Mouse (Mus musculus) gastrocnemius, postnatal 4 days (tissue): ENCODE measurements around the gene 2310034G01Rik. TPM values are rescaled to one million over a fixed set of nuclear protein-coding genes. Genes with fewer than 3 reads are reported as not detected.

ENCODE experiments used
- DNase-seq, 2 experiments: peaks; one replicate each; pipeline ENCODE4 v3.0.0; 2021 to 2022; ENCODE audit warnings: low spot score in 2 of 2, mixed read lengths in 2 of 2
- total RNA-seq, 2 experiments: library from RNA; stranded (reverse); gene quantifications; 2 replicates each; pipeline ENCODE4 v1.2.3; 2021

The 2310034G01Rik gene
- total RNA-seq, 2 experiments from 2014 or later, result 0.59 to 0.70 TPM

DNA sequence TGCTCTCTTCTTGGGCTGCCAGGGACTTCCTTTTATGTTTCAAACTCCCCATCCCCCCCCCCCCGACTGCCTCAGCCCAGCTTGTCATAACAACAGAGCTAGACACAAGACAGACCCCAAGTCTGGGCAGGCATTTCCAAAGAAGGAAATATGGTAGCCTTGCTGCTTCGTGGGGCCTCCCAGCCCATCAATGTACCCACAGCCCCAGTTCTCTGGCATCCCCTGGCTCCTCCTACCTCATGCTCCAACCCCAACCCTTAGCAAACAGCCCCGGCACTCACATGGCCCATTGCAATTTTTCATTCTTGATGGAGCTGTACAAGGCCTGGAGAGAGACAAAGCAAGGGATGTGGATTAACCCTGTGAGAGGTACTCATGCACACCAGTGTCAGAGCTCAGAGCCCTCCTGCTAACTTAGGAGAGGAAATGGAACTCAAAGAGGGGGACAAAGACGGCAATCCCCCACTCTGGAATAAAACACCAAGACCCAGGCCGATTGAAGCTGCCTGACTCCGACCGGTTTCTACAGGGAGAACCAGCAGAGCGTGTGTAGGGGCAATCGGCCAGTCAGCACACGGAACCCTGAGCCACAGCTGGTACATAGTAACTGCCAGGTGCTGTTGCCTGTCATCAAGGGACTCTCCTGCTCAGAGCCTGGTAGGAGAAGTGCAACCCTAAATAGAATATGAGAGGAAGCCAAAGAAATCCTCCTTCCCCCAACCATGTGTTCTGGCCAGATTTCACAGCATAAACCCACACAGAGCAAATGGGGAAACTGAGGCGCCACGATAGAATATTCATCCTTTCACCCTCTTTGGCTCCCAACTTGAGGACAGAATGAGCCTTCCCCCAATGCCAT lies 34.1 kb downstream of the 2310034G01Rik start:
- DNase-seq, result no peak

DNA sequence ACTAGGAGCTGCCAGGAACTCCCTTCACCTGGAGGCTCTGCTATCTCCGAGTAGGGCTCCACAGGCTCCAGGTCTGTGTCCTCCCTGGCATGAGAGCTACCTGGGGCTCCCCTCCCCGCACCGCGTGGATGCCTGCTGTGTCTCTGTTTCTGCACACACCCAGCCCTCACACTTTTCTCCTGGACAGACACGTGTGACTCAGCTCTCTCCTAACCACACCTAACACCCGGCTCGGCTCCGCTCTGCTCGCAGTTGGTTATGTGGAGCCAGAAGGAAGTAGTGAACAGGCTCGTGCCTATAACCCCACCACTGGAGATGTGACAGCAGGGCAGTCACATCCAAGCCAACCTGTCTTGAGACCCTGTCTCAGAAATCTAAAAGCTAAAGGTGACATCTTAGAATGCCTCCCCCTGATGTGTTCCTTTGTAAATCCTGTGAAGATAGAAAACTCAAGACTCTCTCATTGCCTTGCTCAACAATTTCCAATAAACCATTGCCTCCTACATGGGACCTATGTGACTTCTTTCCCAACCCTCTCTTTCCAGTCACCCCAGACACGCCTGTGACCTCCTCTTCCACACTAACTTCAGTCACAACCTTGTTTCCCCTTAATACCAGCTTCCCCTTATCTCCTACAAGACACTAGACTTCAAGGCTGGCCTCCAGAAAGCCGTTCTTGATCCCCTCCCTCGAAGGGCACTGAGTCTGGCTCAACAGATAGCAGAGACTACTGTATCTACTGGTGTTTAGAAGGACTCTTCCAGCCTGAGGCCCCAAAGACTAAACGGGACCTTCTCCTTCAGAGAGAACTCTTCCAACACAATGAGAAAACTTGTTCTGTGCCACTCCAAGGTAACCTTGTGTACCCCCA lies 35.0 kb downstream of the 2310034G01Rik start:
- peak; percentile 6 to 14 for DNase-seq

- peak; percentile 15 to 31 for DNase-seq
Measured at GRCm38 (mm10) chr19:46314151-46314601, 35.9 kb downstream of the 2310034G01Rik start.

- DNase-seq, result peak in 1 of 2 experiments; percentile 8
Measured at GRCm38 (mm10) chr19:46313591-46313990, 36.5 kb downstream of the 2310034G01Rik start.

DNA sequence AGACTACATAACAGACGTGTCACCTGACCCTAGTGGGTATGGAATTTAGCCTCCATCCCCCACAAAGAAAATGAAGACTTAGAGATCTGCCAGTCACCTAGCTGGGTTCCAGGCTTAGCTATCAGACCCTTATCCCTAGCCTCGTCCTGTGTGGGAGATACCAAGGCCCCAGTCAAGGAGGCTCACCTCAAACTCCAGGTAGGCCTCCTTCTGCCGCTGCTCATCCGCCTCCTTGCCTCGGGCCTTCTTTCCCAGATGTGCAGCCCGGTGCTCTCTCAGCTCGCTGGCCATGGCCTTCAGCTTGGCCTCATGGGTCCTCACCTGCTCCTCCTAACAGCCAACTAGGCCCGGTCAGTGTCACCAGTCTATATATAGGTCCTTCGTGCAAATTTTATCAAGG lies 37.0 kb downstream of the 2310034G01Rik start:
- DNase-seq, result peak in 1 of 2 experiments; percentile 6

- DNase-seq, result peak in 1 of 2 experiments; percentile 8
Measured at GRCm38 (mm10) chr19:46312566-46312965, 37.5 kb downstream of the 2310034G01Rik start.

DNA sequence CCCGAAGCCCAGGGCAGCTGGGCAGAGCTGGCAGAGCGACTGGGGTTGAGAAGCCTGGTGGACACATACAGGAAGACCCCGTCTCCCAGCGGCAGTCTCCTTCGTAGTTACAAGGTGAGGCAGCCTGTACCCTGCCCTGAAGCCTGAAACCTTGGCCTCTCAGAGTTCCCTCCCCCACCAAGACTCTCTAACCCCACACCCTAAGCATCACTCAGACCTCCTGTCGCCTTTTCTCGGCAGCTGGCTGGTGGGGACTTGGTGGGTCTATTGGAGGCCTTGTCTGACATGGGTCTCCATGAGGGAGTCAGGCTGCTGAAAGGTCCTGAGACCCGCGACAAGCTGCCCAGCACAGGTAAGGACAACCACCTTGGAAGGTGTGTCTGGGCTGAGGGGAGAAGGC lies 38.8 kb downstream of the 2310034G01Rik start:
- no peak for DNase-seq

- DNase-seq, result peak in 1 of 2 experiments; percentile 14
Measured at GRCm38 (mm10) chr19:46310312-46310865, 39.7 kb downstream of the 2310034G01Rik start.

GRCm38 (mm10) chr19:46309651-46310305 lies 40.3 kb downstream of the 2310034G01Rik start:
- DNase-seq, result peak in 1 of 2 experiments; percentile 8

DNA sequence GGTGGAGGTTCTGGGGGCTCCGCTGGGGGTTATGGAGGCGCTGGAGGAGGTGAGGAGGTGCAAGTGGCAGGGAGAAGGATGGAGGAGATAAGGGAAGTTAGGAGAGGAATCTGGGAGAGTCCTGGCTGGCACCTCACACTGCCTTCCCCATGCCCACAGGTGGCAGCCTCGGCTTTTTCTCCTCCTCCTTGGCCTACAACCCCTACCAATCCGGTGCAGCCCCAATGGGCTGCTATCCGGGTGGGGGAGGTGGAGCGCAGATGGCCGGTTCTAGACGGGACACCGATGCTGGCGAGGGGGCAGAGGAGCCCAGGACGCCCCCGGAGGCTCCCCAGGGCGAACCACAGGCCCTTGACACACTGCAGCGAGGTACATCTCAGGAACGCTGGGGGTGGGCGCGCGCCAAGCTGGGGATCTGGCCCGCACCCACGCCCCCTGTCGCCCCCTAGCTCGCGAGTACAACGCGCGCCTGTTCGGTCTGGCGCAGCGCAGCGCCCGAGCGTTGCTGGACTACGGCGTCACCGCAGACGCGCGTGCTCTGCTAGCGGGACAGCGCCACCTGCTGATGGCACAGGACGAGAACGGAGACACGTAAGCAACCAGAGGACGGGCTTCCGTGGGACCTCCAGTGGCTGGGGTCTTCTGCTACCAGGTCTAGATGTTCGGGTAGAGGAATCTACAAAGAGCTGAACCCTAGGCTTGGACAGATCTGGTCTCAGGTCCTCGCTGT lies 41.2 kb downstream of the 2310034G01Rik start:
- DNase-seq, result peak; percentile 75 to 90

GRCm38 (mm10) chr19:46308303-46308702 lies 41.8 kb downstream of the 2310034G01Rik start:
- DNase-seq, result peak in 1 of 2 experiments; percentile 17

DNA sequence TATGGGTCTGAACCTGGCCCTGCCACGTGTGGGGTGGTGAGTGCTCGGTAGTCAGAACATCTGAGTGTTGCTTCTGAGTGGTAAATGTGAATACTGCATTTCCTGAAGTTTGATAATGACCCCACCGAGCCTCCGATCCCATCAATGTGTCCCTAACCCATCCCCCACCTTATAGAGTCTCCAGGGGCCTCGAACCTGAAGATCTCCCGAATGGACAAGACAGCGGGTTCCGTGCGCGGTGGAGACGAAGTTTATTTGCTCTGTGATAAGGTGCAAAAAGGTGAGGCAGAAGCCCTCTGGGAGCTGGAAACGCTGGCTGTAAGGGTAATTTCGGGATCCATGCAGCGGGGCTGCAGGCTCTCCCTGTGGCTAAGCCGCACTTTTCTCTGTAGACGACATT lies 42.3 kb downstream of the 2310034G01Rik start:
- DNase-seq, result peak in 1 of 2 experiments; percentile 15

DNA sequence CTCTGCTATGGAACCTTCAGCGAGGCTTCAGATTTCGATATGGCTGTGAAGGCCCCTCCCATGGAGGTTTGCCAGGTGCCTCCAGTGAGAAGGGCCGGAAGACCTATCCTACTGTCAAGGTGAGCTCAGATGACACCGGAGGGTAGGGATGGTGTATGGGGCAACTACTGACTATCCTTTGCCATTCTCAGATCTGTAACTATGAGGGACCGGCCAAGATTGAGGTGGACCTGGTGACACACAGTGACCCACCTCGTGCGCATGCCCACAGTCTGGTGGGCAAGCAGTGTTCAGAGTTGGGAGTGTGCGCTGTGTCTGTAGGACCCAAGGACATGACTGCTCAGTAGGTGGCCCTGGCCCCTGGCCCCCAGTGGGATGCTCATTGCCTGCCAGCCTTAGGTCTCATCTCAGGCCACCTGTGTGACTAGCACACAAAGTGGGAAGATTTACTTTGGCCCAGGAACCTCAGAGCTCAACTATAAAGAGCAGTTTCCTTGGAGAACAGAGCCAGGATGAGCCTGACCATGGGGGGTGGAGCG lies 43.3 kb downstream of the 2310034G01Rik start:
- DNase-seq, result peak in 1 of 2 experiments; percentile 14

GRCm38 (mm10) chr19:46306268-46306610 lies 43.9 kb downstream of the 2310034G01Rik start:
- peak in 1 of 2 experiments; percentile 8 for DNase-seq

GRCm38 (mm10) chr19:46305432-46306267 lies 44.5 kb downstream of the 2310034G01Rik start:
- DNase-seq, result peak; percentile 83 to 87

GRCm38 (mm10) chr19:46304908-46305333 lies 45.2 kb downstream of the 2310034G01Rik start:
- DNase-seq, result peak in 1 of 2 experiments; percentile 45

DNA sequence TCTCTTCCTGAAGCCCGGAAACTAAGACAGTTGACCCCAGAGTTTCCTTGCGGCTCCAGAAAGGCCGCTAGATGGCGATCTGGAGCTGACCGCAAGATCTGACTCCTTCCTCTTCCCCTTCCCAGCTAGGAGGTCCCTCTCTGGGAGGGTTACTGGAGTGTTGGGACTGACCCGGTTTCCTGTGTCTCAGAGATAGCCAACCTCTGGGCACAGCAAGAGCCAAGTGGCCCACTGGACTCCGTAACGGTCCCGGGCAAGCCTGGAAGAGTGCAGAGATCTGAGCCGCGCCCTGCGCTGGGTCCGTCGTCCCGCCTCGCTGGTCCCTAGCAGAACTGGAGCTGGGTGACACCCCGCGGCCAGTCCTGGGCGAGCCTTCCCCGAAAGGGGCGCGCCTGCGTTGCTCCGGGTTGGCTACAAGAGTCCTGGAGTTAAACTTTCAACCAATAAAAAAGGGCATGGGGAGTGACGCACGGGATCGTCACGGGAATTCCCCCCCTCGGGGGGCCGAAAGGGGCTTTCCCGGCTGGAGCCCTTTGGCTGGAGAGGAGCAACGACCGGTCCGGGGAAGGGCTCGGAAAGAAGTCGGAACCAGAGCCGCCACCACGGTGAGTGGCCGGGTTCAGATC lies 45.8 kb downstream of the 2310034G01Rik start, which contains the start of gene Nfkb2:
Gene Nfkb2, plus strand, starts transcription at position 105 of the 626 bp plus-strand sequence.
- DNase-seq, result peak; percentile 87 to 94
